Mouse (Mus musculus) small intestine, adult 2 months (tissue): ENCODE data around the gene D17H6S53E.

Experiments
- CTCF ChIP-seq: fragments of 200-500 bp; IDR thresholded peaks from 2 replicates; pipeline ENCODE4 v1.5.1; 2012; ENCODE audit warnings: low read depth, mild to moderate bottlenecking, control low read depth, inconsistent platforms, low read length, moderate library complexity, mixed read lengths; ENCODE audit not compliant: insufficient replicate concordance, insufficient read length; ENCODE audit errors: extremely low read depth
- POLR2A ChIP-seq: fragments of 200-500 bp; IDR thresholded peaks from 2 replicates; pipeline ENCODE4 v1.6.1; 2012; ENCODE audit warnings: low read depth, mild to moderate bottlenecking, control low read depth, inconsistent platforms, low read length, moderate library complexity

DNA sequence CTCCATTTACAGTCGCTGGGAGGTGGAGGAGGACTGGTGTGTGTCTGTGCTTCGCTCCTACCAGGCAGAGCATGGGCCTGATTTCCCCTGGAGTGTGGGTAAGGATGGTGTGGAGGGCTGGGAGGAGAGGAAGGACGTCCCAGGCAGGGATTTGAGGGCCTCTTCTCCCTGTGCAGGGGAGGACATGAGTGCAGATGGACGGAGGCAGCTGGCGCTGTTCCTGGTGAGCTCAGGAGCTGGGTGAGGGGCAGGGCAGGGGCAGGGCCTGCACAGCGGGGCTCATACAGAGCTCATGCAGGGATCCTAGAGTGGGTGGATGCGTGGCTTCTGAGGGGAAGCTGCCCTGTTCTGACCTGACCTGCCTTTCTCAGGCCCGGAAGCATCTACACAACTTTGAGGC, 23.9 kb upstream of the D17H6S53E start:
- no peak for TF ChIP-seq CTCF
- no peak for TF ChIP-seq POLR2A
